Mouse (Mus musculus): ENCODE measurements around the gene Nt5c2.

Gene Nt5c2

GRCm38 (mm10) chr19:46849443-46849997, 165.4 kb downstream of the Nt5c2 start:
- CTCF ChIA-PET = no interaction called here

- CTCF ChIA-PET = no interaction called here
Measured at GRCm38 (mm10) chr19:46848381-46849268, 166.3 kb downstream of the Nt5c2 start.

- CTCF ChIA-PET = no interaction called here
Measured at GRCm38 (mm10) chr19:46846459-46846858, 168.5 kb downstream of the Nt5c2 start.

GRCm38 (mm10) chr19:46846056-46846455, 168.9 kb downstream of the Nt5c2 start:
- CTCF ChIA-PET = no interaction called here

- CTCF ChIA-PET = no interaction called here
Measured at GRCm38 (mm10) chr19:46843030-46843429, 171.9 kb downstream of the Nt5c2 start.

GRCm38 (mm10) chr19:46841016-46841415, 173.9 kb downstream of the Nt5c2 start:
- CTCF ChIA-PET = no interaction called here

- CTCF ChIA-PET = no interaction called here
Measured at GRCm38 (mm10) chr19:46837290-46838079, 177.5 kb downstream of the Nt5c2 start.

GRCm38 (mm10) chr19:46836085-46836484, 178.9 kb downstream of the Nt5c2 start:
- CTCF ChIA-PET = no interaction called here

- CTCF ChIA-PET = no interaction called here
Measured at GRCm38 (mm10) chr19:46835339-46835738, 179.6 kb downstream of the Nt5c2 start.

- CTCF ChIA-PET = no interaction called here
Measured at GRCm38 (mm10) chr19:46834301-46834700, 180.7 kb downstream of the Nt5c2 start.

All from spleen, embryonic (tissue).